Comparison of ENCODE assay signal across 14 mouse cellular contexts in the genomic region with DNA sequence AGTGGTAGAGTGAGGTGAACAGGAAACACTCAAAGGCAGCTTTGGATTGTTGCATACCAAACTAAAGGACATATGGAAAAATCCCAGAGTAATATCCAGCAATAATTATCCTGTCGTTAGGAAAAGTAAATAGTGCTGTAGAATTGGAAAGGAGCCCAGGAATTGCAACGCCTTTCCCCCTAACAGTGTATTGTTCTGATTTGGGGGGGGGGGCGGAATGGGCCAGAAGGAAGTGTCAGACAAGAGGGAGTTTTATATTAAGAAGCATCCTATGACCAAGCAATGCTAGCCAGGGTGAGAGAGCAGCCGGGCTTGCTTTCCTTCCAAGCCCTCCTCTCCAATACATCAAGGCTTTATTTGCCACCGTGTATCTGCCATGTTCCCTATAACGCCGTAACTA.
A peak's percentile ranks its signal among the peaks of the same experiment; 100 is the strongest.
DNase-seq lines count a peak whose midpoint lies in the region; ATAC-seq and TF ChIP-seq lines count a peak whose summit lies in the region.
"Had no signal": no experiment of that assay in that cellular context is flagged by ENCODE, and none has a peak within 500 bp of the region (broad histone marks: within the 10 kb centered on the region; RNA-seq: fewer than 3 reads in every experiment).

No protein-coding gene starts in this region.

- no peak overlapping the region for H3K9ac ChIP-seq in embryonic facial prominence, embryonic 14.5 days (ENCODE audit: low read depth, low read length)
- H3K9ac ChIP-seq in intestine, embryonic 14.5 days (ENCODE audit: low read length): no peak overlapping the region
- H3K9ac ChIP-seq in intestine, postnatal 0 days (ENCODE audit: low read depth, low read length): no peak overlapping the region
- H3K9ac ChIP-seq in lung, embryonic 16.5 days (ENCODE audit: low read length): no peak overlapping the region
- H3K9ac ChIP-seq: liver, embryonic 15.5 days had no signal

- peak; percentile 60 for DNase-seq in embryonic facial prominence, embryonic 14.5 days (ENCODE audit: low spot score)
- no peak for DNase-seq in embryonic facial prominence, embryonic 10.5 days (ENCODE audit: low spot score)
- DNase-seq in intestine, embryonic 14.5 days (ENCODE audit: low spot score): no peak
- no peak for DNase-seq in lung, adult 2 months
- DNase-seq: cerebellum, adult 2 months; layer of hippocampus, postnatal 36 days had no signal

- TF ChIP-seq POLR2A in lung, adult 2 months (IDR thresholded peaks at IDR 0.05; ENCODE audit: borderline replicate concordance, extremely low read depth, low read depth, low read length): no peak
- no peak for TF ChIP-seq POLR2A in olfactory bulb, adult 2 months (IDR thresholded peaks at IDR 0.05; ENCODE audit: insufficient read depth, low read depth, low read length)

- H3K27ac ChIP-seq in embryonic facial prominence, embryonic 14.5 days (replicated peaks; ENCODE audit: low read depth, low read length): no peak overlapping the region
- no peak overlapping the region for H3K27ac ChIP-seq in embryonic facial prominence, embryonic 10.5 days (replicated peaks)
- H3K27ac ChIP-seq in intestine, embryonic 14.5 days (ENCODE audit: low read depth): peak overlapping the region; percentile 25; the same call in 1 of the 2 replicates
- no peak overlapping the region for H3K27ac ChIP-seq in intestine, postnatal 0 days (ENCODE audit: low read depth, low read length)
- H3K27ac ChIP-seq in lung, embryonic 16.5 days (ENCODE audit: low read length): peak overlapping the region; percentile 89
- H3K27ac ChIP-seq in olfactory bulb, adult 2 months (ENCODE audit: insufficient read depth, low read depth, low read length): peak overlapping the region; percentile 53
- H3K27ac ChIP-seq: liver, embryonic 15.5 days; midbrain, embryonic 10.5 days had no signal

- H3K4me1 ChIP-seq in embryonic facial prominence, embryonic 14.5 days (ENCODE audit: control insufficient read depth, insufficient read depth, low read length): peaks cover 10% of the 10 kb centered on the region; the same call in 1 of the 2 replicates
- H3K4me1 ChIP-seq in embryonic facial prominence, embryonic 10.5 days: peaks cover 34% of the 10 kb centered on the region
- peaks cover 12% of the 10 kb centered on the region for H3K4me1 ChIP-seq in intestine, embryonic 14.5 days (replicated peaks; ENCODE audit: control insufficient read depth, insufficient read depth, low read length)
- no peaks in the 10 kb centered on the region for H3K4me1 ChIP-seq in intestine, postnatal 0 days (replicated peaks; ENCODE audit: control insufficient read depth, insufficient read depth, low read length)
- peaks cover 31% of the 10 kb centered on the region for H3K4me1 ChIP-seq in lung, embryonic 16.5 days (replicated peaks; ENCODE audit: control insufficient read depth, insufficient read depth, low read length)
- peaks cover 5% of the 10 kb centered on the region for H3K4me1 ChIP-seq in lung, adult 2 months (ENCODE audit: control insufficient read depth, insufficient read depth, low read length)
- peaks cover 13% of the 10 kb centered on the region for H3K4me1 ChIP-seq in olfactory bulb, adult 2 months (ENCODE audit: control insufficient read depth, insufficient read depth, low read length)
- H3K4me1 ChIP-seq: liver, embryonic 15.5 days had no signal

- H3K36me3 ChIP-seq in embryonic facial prominence, embryonic 14.5 days (ENCODE audit: control insufficient read depth, insufficient read depth, low read length): no peaks in the 10 kb centered on the region
- H3K36me3 ChIP-seq in embryonic facial prominence, embryonic 10.5 days (replicated peaks): no peaks in the 10 kb centered on the region
- no peaks in the 10 kb centered on the region for H3K36me3 ChIP-seq in intestine, embryonic 14.5 days (ENCODE audit: control insufficient read depth, insufficient read depth, low read length)
- no peaks in the 10 kb centered on the region for H3K36me3 ChIP-seq in intestine, postnatal 0 days (ENCODE audit: control insufficient read depth, insufficient read depth)
- H3K36me3 ChIP-seq in lung, embryonic 16.5 days (ENCODE audit: control insufficient read depth, insufficient read depth, low read length): no peaks in the 10 kb centered on the region
- H3K36me3 ChIP-seq: liver, embryonic 15.5 days; midbrain, embryonic 10.5 days had no signal

- no peaks in the 10 kb centered on the region for H3K9me3 ChIP-seq in embryonic facial prominence, embryonic 14.5 days (ENCODE audit: control insufficient read depth, low read length)
- no peaks in the 10 kb centered on the region for H3K9me3 ChIP-seq in embryonic facial prominence, embryonic 10.5 days
- no peaks in the 10 kb centered on the region for H3K9me3 ChIP-seq in intestine, embryonic 14.5 days (ENCODE audit: control insufficient read depth, low read length)
- no peaks in the 10 kb centered on the region for H3K9me3 ChIP-seq in intestine, postnatal 0 days (ENCODE audit: control insufficient read depth)
- H3K9me3 ChIP-seq in lung, embryonic 16.5 days (ENCODE audit: control insufficient read depth, low read length): no peaks in the 10 kb centered on the region
- H3K9me3 ChIP-seq: liver, embryonic 15.5 days; midbrain, embryonic 10.5 days had no signal

- ATAC-seq in embryonic facial prominence, embryonic 14.5 days (ENCODE audit: low read depth): no peak
- no peak for ATAC-seq in intestine, embryonic 14.5 days (replicated peaks; ENCODE audit: low FRiP score, low TSS enrichment, low read depth)
- ATAC-seq in intestine, postnatal 0 days: no peak
- ATAC-seq in lung, embryonic 16.5 days (ENCODE audit: low read depth): peak; percentile 93
- ATAC-seq in cerebellum, adult (ENCODE audit: insufficient number of reproducible peaks, low FRiP score, low TSS enrichment): no peak
- ATAC-seq: activated CD4-positive, CD25-positive, alpha-beta regulatory T cell, adult 4 months had no signal

- H3K4me3 ChIP-seq in embryonic facial prominence, embryonic 14.5 days (ENCODE audit: low read depth, low read length): no peak overlapping the region
- H3K4me3 ChIP-seq in embryonic facial prominence, embryonic 10.5 days: no peak overlapping the region
- H3K4me3 ChIP-seq in intestine, embryonic 14.5 days (ENCODE audit: low read depth, low read length): no peak overlapping the region
- H3K4me3 ChIP-seq in intestine, postnatal 0 days (ENCODE audit: low read depth, low read length): no peak overlapping the region
- no peak overlapping the region for H3K4me3 ChIP-seq in lung, embryonic 16.5 days (ENCODE audit: low read length)
- H3K4me3 ChIP-seq in lung, adult 2 months (replicated peaks; ENCODE audit: extremely low read depth, low read depth, low read length): no peak overlapping the region
- H3K4me3 ChIP-seq in olfactory bulb, adult 2 months (ENCODE audit: insufficient read depth, low read depth, low read length): no peak overlapping the region
- H3K4me3 ChIP-seq: liver, embryonic 15.5 days; midbrain, embryonic 10.5 days had no signal

- H3K27me3 ChIP-seq in embryonic facial prominence, embryonic 14.5 days (replicated peaks; ENCODE audit: control insufficient read depth, insufficient read depth, low read length): no peaks in the 10 kb centered on the region; the same call in 1 of the 2 replicates
- peaks cover 7% of the 10 kb centered on the region; the same call in 1 of the 2 replicates for H3K27me3 ChIP-seq in embryonic facial prominence, embryonic 10.5 days (replicated peaks; ENCODE audit: low read depth, poor library complexity, severe bottlenecking)
- H3K27me3 ChIP-seq in intestine, embryonic 14.5 days (replicated peaks; ENCODE audit: control insufficient read depth, insufficient read depth, low read length): no peaks in the 10 kb centered on the region
- H3K27me3 ChIP-seq in intestine, postnatal 0 days (replicated peaks; ENCODE audit: control insufficient read depth, insufficient read depth, low read length): no peaks in the 10 kb centered on the region
- no peaks in the 10 kb centered on the region for H3K27me3 ChIP-seq in lung, embryonic 16.5 days (ENCODE audit: control insufficient read depth, insufficient read depth, low read depth, low read length)
- H3K27me3 ChIP-seq: CH12.LX; liver, embryonic 15.5 days had no signal

- no peak for TF ChIP-seq CTCF in intestine, postnatal 0 days (IDR thresholded peaks at IDR 0.05; ENCODE audit: low read depth)
- TF ChIP-seq CTCF in lung, adult 2 months (IDR thresholded peaks at IDR 0.05; ENCODE audit: insufficient read depth, low read length): no peak
- TF ChIP-seq CTCF in olfactory bulb, adult 2 months (IDR thresholded peaks at IDR 0.05; ENCODE audit: insufficient read depth, low read depth, low read length): no peak

- H3K4me2 ChIP-seq in embryonic facial prominence, embryonic 14.5 days (ENCODE audit: low read depth, low read length): no peak overlapping the region
- no peak overlapping the region for H3K4me2 ChIP-seq in intestine, embryonic 14.5 days (ENCODE audit: low read length)
- no peak overlapping the region for H3K4me2 ChIP-seq in intestine, postnatal 0 days (replicated peaks; ENCODE audit: low read depth)
- H3K4me2 ChIP-seq in lung, embryonic 16.5 days (ENCODE audit: low read depth, low read length): peak overlapping the region; percentile 13
- H3K4me2 ChIP-seq: liver, embryonic 15.5 days had no signal

- 70% methylated on average over 7 of the region's 7 CpGs for WGBS in embryonic facial prominence, embryonic 14.5 days
- 87% methylated on average over 7 of the region's 7 CpGs for WGBS in embryonic facial prominence, embryonic 10.5 days
- 56% methylated on average over 7 of the region's 7 CpGs for WGBS in intestine, embryonic 14.5 days
- 42% methylated on average over 7 of the region's 7 CpGs for WGBS in intestine, postnatal 0 days
- 23% methylated on average over 7 of the region's 7 CpGs for WGBS in lung, embryonic 16.5 days
- 37% methylated on average over 7 of the region's 7 CpGs for WGBS in lung, adult 2 months
- WGBS in olfactory bulb, adult 2 months: 26% methylated on average over 7 of the region's 7 CpGs

Comparison
In these comparisons a context has a peak if more than half of its experiments do, and no peak if none do; other contexts are left out.
1. H3K27ac ChIP-seq: peak in intestine, embryonic 14.5 days (single experiment), lung, embryonic 16.5 days (single experiment) and olfactory bulb, adult 2 months (single experiment); none in embryonic facial prominence, embryonic 14.5 days (single experiment), embryonic facial prominence, embryonic 10.5 days (single experiment) and intestine, postnatal 0 days (single experiment).